Mouse (Mus musculus) cortical plate, adult 2 months (tissue): ENCODE measurements around the gene Clrn3.

Experiments
- CTCF ChIP-seq: fragments of 200-500 bp; IDR thresholded peaks from 2 replicates; pipeline ENCODE4 v1.5.1; 2011; ENCODE audit warnings: mild to moderate bottlenecking, control low read depth, low read length; ENCODE audit not compliant: insufficient read depth; ENCODE audit errors: extremely low read depth
- POLR2A ChIP-seq: fragments of 200-500 bp; IDR thresholded peaks from 2 replicates; pipeline ENCODE4 v1.6.1; 2011; ENCODE audit warnings: mild to moderate bottlenecking, low read length, control low read depth; ENCODE audit not compliant: insufficient read depth; ENCODE audit errors: extremely low read depth

GRCm38 (mm10) chr7:135571392-135571791, 42.9 kb upstream of the Clrn3 start:
- no peak for TF ChIP-seq CTCF
- TF ChIP-seq POLR2A: no peak
